Mouse (Mus musculus) midbrain, postnatal 0 days (tissue): ENCODE measurements around the gene P2ry14. TPM values are rescaled to one million over a fixed set of nuclear protein-coding genes. Genes with fewer than 3 reads are reported as not detected.

Experiments
- ATAC-seq: fragments of 200-750 bp; cut with Nextera tagmentation; 2 replicates; pipeline ENCODE4 v1.8.0; 2017; ENCODE audit warnings: moderate number of reproducible peaks, mild to moderate bottlenecking, moderate TSS enrichment, moderate library complexity; ENCODE audit not compliant: low FRiP score
- DNase-seq: peaks from one replicate; pipeline ENCODE4 v3.0.0-alpha.2; 2015; ENCODE audit warnings: low spot score
- H3K27ac ChIP-seq: fragments of 300-500 bp; sonication (generic); 2 replicates; pipeline ENCODE4 v1.5.1; 2014; ENCODE audit warnings: low read depth, mild to moderate bottlenecking, low read length, mixed read lengths
- H3K27me3 ChIP-seq: fragments of 300-500 bp; sonication (generic); 2 replicates; pipeline ENCODE4 v1.6.1; 2014; ENCODE audit warnings: low read length, control low read depth, mixed read lengths; ENCODE audit not compliant: insufficient read depth
- H3K36me3 ChIP-seq: fragments of 300-500 bp; sonication (generic); 2 replicates; pipeline ENCODE4 v1.6.1; 2014; ENCODE audit warnings: low read length, control low read depth, mixed read lengths; ENCODE audit not compliant: insufficient read depth
- H3K4me1 ChIP-seq: fragments of 300-500 bp; sonication (generic); 2 replicates; pipeline ENCODE4 v1.6.1; 2014; ENCODE audit warnings: mild to moderate bottlenecking, control low read depth, antibody characterized with exemption, low read length, mixed read lengths; ENCODE audit not compliant: insufficient read depth
- H3K4me2 ChIP-seq: fragments of 300-500 bp; sonication (generic); 2 replicates; pipeline ENCODE4 v1.6.1; 2014; ENCODE audit warnings: low read depth, mild to moderate bottlenecking, low read length, mixed read lengths; ENCODE audit not compliant: poor library complexity, severe bottlenecking
- H3K4me3 ChIP-seq: fragments of 300-500 bp; sonication (generic); 2 replicates; pipeline ENCODE4 v1.5.1; 2014; ENCODE audit warnings: low read depth, mild to moderate bottlenecking, low read length, moderate library complexity
- H3K9ac ChIP-seq: fragments of 300-500 bp; sonication (generic); replicated peaks from 2 replicates; pipeline ENCODE4 v1.6.1; 2014; ENCODE audit warnings: mild to moderate bottlenecking, low read length, moderate library complexity, mixed read lengths; ENCODE audit not compliant: poor library complexity, severe bottlenecking
- H3K9me3 ChIP-seq: fragments of 300-500 bp; sonication (generic); 2 replicates; pipeline ENCODE4 v1.6.1; 2016; ENCODE audit warnings: low read length, control low read depth
- CTCF ChIP-seq: IDR thresholded peaks from 2 replicates; pipeline ENCODE4 v1.5.1; 2016; ENCODE audit warnings: antibody characterized with exemption, mild to moderate bottlenecking
- WGBS: fragments of 180-500 bp; shearing (Covaris S2); extraction: QIAGEN DNeasy Blood & Tissue Kit; methylation state at CpG from one replicate; pipeline ENCODE4 v1.1.7; 2014; 5-methylcytosine and 5-hydroxymethylcytosine counted together
- polyA plus RNA-seq: library from polyadenylated mRNA; unstranded; fragments of >200 nt; fragmentation: Nextera tagmentation; extraction: Ambion mirVana; gene quantifications from 2 replicates; pipeline ENCODE4 v1.2.1, GENCODE M21; 2015
- total RNA-seq: library from RNA; depleted of rRNA; stranded (reverse); fragments of >200 nt; gene quantifications from 2 replicates; pipeline ENCODE4 v1.2.3, GENCODE M21; 2014

The P2ry14 gene
- total and polyA plus RNA-seq, 2 experiments from 2014 or later = 3.2 to 4.3 TPM

- H3K4me2 ChIP-seq = no peak overlapping the region
- no peak for DNase-seq
- no peaks in the 10 kb centered on the region for H3K4me1 ChIP-seq
- no peak overlapping the region for H3K4me3 ChIP-seq
- H3K9ac ChIP-seq = no peak overlapping the region
- no peak for TF ChIP-seq CTCF
- H3K27ac ChIP-seq = no peak overlapping the region
- no peaks in the 10 kb centered on the region for H3K36me3 ChIP-seq
- ATAC-seq = no peak
- no peaks in the 10 kb centered on the region for H3K27me3 ChIP-seq
- H3K9me3 ChIP-seq = no peaks in the 10 kb centered on the region
- 92% methylated on average over 4 of the region's 4 CpGs for WGBS
Measured at GRCm38 (mm10) chr3:59185662-59186061, 32.2 kb upstream of the P2ry14 start.

- Histone ChIP-seq H3K9me3 (no peaks in the 10 kb centered on the region), H3K4me2 (no peak overlapping the region), H3K4me1 (no peaks in the 10 kb centered on the region), H3K27me3 (no peaks in the 10 kb centered on the region), H3K4me3 (no peak overlapping the region), H3K27ac (no peak overlapping the region), H3K9ac (no peak overlapping the region), H3K36me3 (no peaks in the 10 kb centered on the region)
- DNase-seq = no peak
- ATAC-seq = 0 out of 2 replicates have a peak, but pooled peaks have one; percentile 17
- TF ChIP-seq CTCF = no peak
Measured at GRCm38 (mm10) chr3:59182129-59182528, 28.7 kb upstream of the P2ry14 start.

GRCm38 (mm10) chr3:59181134-59181533 is 27.7 kb upstream of the P2ry14 start:
- Histone ChIP-seq H3K36me3 (no peaks in the 10 kb centered on the region), H3K27me3 (no peaks in the 10 kb centered on the region), H3K9me3 (no peaks in the 10 kb centered on the region), H3K4me1 (no peaks in the 10 kb centered on the region), H3K4me3 (no peak overlapping the region), H3K9ac (no peak overlapping the region), H3K27ac (no peak overlapping the region), H3K4me2 (no peak overlapping the region)
- TF ChIP-seq CTCF = no peak
- no peak for DNase-seq
- WGBS = 67% methylated on average over 5 of the region's 5 CpGs
- ATAC-seq = no peak

GRCm38 (mm10) chr3:59176871-59177270 is 23.5 kb upstream of the P2ry14 start:
- ATAC-seq = no peak
- Histone ChIP-seq H3K9me3 (no peaks in the 10 kb centered on the region), H3K27ac (no peak overlapping the region), H3K4me1 (no peaks in the 10 kb centered on the region), H3K4me3 (no peak overlapping the region), H3K4me2 (no peak overlapping the region), H3K9ac (no peak overlapping the region), H3K36me3 (no peaks in the 10 kb centered on the region), H3K27me3 (no peaks in the 10 kb centered on the region)
- DNase-seq = no peak
- WGBS = 65% methylated on average over 5 of the region's 5 CpGs
- no peak for TF ChIP-seq CTCF

GRCm38 (mm10) chr3:59175234-59175633 is 21.8 kb upstream of the P2ry14 start:
- peak; percentile 73 for ATAC-seq
- Histone ChIP-seq H3K9me3 (no peaks in the 10 kb centered on the region), H3K27ac (no peak overlapping the region), H3K27me3 (no peaks in the 10 kb centered on the region), H3K4me2 (no peak overlapping the region), H3K4me3 (no peak overlapping the region), H3K4me1 (no peaks in the 10 kb centered on the region), H3K9ac (no peak overlapping the region), H3K36me3 (no peaks in the 10 kb centered on the region)
- WGBS = 40% methylated on average over 5 of the region's 5 CpGs
- peak; percentile 77 for DNase-seq
- TF ChIP-seq CTCF = peak; percentile 90

- ATAC-seq (no peak), DNase-seq (no peak)
- no peaks in the 10 kb centered on the region for H3K4me1 ChIP-seq
- no peaks in the 10 kb centered on the region for H3K9me3 ChIP-seq
- no peaks in the 10 kb centered on the region for H3K36me3 ChIP-seq
- no peak overlapping the region for H3K9ac ChIP-seq
- H3K27ac ChIP-seq = no peak overlapping the region
- H3K27me3 ChIP-seq = no peaks in the 10 kb centered on the region
- H3K4me2 ChIP-seq = no peak overlapping the region
- no peak overlapping the region for H3K4me3 ChIP-seq
- 89% methylated on average over 6 of the region's 6 CpGs for WGBS
- TF ChIP-seq CTCF = peak; percentile 5; the same call in 1 of the 2 replicates
Measured at GRCm38 (mm10) chr3:59174426-59175154, 21.2 kb upstream of the P2ry14 start.
